Mouse (Mus musculus) E14TG2a.4 (cell line): ENCODE results near the gene Gm5565.
"Not testable (repeated sequence)": the region's sequence is repeated elsewhere in the genome, so short reads cannot be mapped to it uniquely, and the experiment has no call there.

Experiments
- CTCF ChIP-seq: conservative IDR thresholded peaks from 2 replicates; pipeline ENCODE4 v1.5.1; 2014; ENCODE audit warnings: low read length
- NANOG ChIP-seq: IDR thresholded peaks from 2 replicates; pipeline ENCODE4 v1.6.1; 2014; ENCODE audit warnings: borderline replicate concordance, low read length, mixed read lengths
- POU5F1 ChIP-seq: IDR thresholded peaks from 2 replicates; pipeline ENCODE4 v1.6.1; 2014; ENCODE audit warnings: low read length, borderline replicate concordance

GRCm38 (mm10) chr5:146160439-146160838, at the start of gene Gm5565:
- not testable (repeated sequence) for TF ChIP-seq CTCF, POU5F1, NANOG
